Mouse (Mus musculus) testis, adult 2 months (tissue): ENCODE measurements at regions not wholly inside any gene's neighbourhood (a gene's known extent, or its start where the extent isn't known, plus 50 kb on each side); places are given as distances from the start of the nearest gene placed in this dataset.

Experiments used
- CTCF ChIP-seq: fragments of 200-500 bp; IDR thresholded peaks from 2 replicates; pipeline ENCODE4 v1.5.1; 2012; ENCODE audit warnings: low read depth, mild to moderate bottlenecking, inconsistent platforms, low read length, moderate library complexity; ENCODE audit not compliant: control insufficient read depth, insufficient read depth, insufficient replicate concordance
- POLR2A ChIP-seq: fragments of 200-500 bp; IDR thresholded peaks from 2 replicates; pipeline ENCODE4 v1.6.1; 2012; ENCODE audit warnings: low read depth, mild to moderate bottlenecking, inconsistent platforms, low read length, moderate library complexity; ENCODE audit not compliant: control insufficient read depth

GRCm38 (mm10) chr2:39278218-39278617 lies 52.0 kb upstream of the Ppp6c start:
- no peak for TF ChIP-seq CTCF
- no peak for TF ChIP-seq POLR2A
